ENCODE assay signal across 8 mouse cellular contexts in genomic region chr9:57640384-57640783, GRCm38 (mm10). TPM values are rescaled to one million over a fixed set of nuclear protein-coding genes. Genes with fewer than 3 reads are reported as not detected.
DNase-seq lines count a peak whose midpoint lies in the region; ATAC-seq and TF ChIP-seq lines count a peak whose summit lies in the region.

No protein-coding gene starts in this region.

- no peak overlapping the region for H3K4me3 ChIP-seq in forebrain, embryonic 13.5 days
- H3K4me3 ChIP-seq in hindbrain, embryonic 10.5 days = peak overlapping the region; percentile 35
- 0 out of 2 replicates have a peak overlapping the region, but pooled peaks have one; percentile 16 for H3K4me3 ChIP-seq in limb, embryonic 14.5 days (replicated peaks; ENCODE audit: low read length)
- no peak overlapping the region for H3K4me3 ChIP-seq in midbrain, embryonic 15.5 days

- peak overlapping the region; percentile 33 for H3K4me2 ChIP-seq in forebrain, embryonic 13.5 days
- H3K4me2 ChIP-seq in limb, embryonic 14.5 days (replicated peaks; ENCODE audit: low read depth, low read length, severe bottlenecking) = peak overlapping the region; percentile 42
- peak overlapping the region; percentile 26 for H3K4me2 ChIP-seq in midbrain, embryonic 15.5 days

- peaks cover 10% of the 10 kb centered on the region; the same call in 1 of the 2 replicates for H3K36me3 ChIP-seq in forebrain, embryonic 13.5 days (ENCODE audit: poor library complexity, severe bottlenecking)
- peaks cover 31% of the 10 kb centered on the region for H3K36me3 ChIP-seq in hindbrain, embryonic 10.5 days
- peaks cover 8% of the 10 kb centered on the region for H3K36me3 ChIP-seq in limb, embryonic 14.5 days (ENCODE audit: control insufficient read depth, insufficient read depth, low read length)
- H3K36me3 ChIP-seq in midbrain, embryonic 15.5 days (replicated peaks) = no peaks in the 10 kb centered on the region

- peaks cover 76% of the 10 kb centered on the region for H3K4me1 ChIP-seq in forebrain, embryonic 13.5 days
- peaks cover 82% of the 10 kb centered on the region for H3K4me1 ChIP-seq in hindbrain, embryonic 10.5 days (replicated peaks)
- H3K4me1 ChIP-seq in limb, embryonic 14.5 days (ENCODE audit: control insufficient read depth, insufficient read depth, low read length) = peaks cover 63% of the 10 kb centered on the region
- H3K4me1 ChIP-seq in midbrain, embryonic 15.5 days = peaks cover 73% of the 10 kb centered on the region

- H3K27ac ChIP-seq in forebrain, embryonic 13.5 days = peak overlapping the region; percentile 20; the same call in 1 of the 2 replicates
- H3K27ac ChIP-seq in hindbrain, embryonic 10.5 days = peak overlapping the region; percentile 78
- H3K27ac ChIP-seq in limb, embryonic 14.5 days (replicated peaks; ENCODE audit: low read depth, low read length) = peak overlapping the region; percentile 61
- 0 out of 2 replicates have a peak overlapping the region, but pooled peaks have one; percentile 6 for H3K27ac ChIP-seq in midbrain, embryonic 15.5 days

- peak; percentile 95 for DNase-seq in CD4-positive helper T cell, adult 2 months (ENCODE audit: low read depth, low spot score)
- peak; percentile 60 for DNase-seq in NIH3T3 (ENCODE audit: low read depth)
- DNase-seq in hindbrain, embryonic 10.5 days (ENCODE audit: low spot score) = no peak
- peak; percentile 63 for DNase-seq in limb, embryonic 14.5 days (ENCODE audit: low spot score)
- peak; percentile 92 for DNase-seq in thymus, postnatal 0 days (ENCODE audit: low spot score)
- no peak for DNase-seq in layer of hippocampus, adult 18-20 months (ENCODE audit: low spot score in 2 of 2)

- 31% methylated on average over 15 of the region's 15 CpGs for WGBS in forebrain, embryonic 13.5 days
- WGBS in hindbrain, embryonic 10.5 days = 32% methylated on average over 15 of the region's 15 CpGs
- WGBS in limb, embryonic 14.5 days = 6% methylated on average over 15 of the region's 15 CpGs
- 36% methylated on average over 15 of the region's 15 CpGs for WGBS in midbrain, embryonic 15.5 days

- H3K9me3 ChIP-seq in forebrain, embryonic 13.5 days (replicated peaks) = no peaks in the 10 kb centered on the region
- H3K9me3 ChIP-seq in hindbrain, embryonic 10.5 days = no peaks in the 10 kb centered on the region
- H3K9me3 ChIP-seq in limb, embryonic 14.5 days (ENCODE audit: control insufficient read depth, low read length) = no peaks in the 10 kb centered on the region
- no peaks in the 10 kb centered on the region for H3K9me3 ChIP-seq in midbrain, embryonic 15.5 days

- H3K9ac ChIP-seq in forebrain, embryonic 13.5 days = peak overlapping the region; percentile 47
- H3K9ac ChIP-seq in limb, embryonic 14.5 days (ENCODE audit: low read depth, low read length, severe bottlenecking) = peak overlapping the region; percentile 2; the same call in 1 of the 2 replicates
- H3K9ac ChIP-seq in midbrain, embryonic 15.5 days = no peak overlapping the region

- no peaks in the 10 kb centered on the region for H3K27me3 ChIP-seq in forebrain, embryonic 13.5 days
- no peaks in the 10 kb centered on the region for H3K27me3 ChIP-seq in hindbrain, embryonic 10.5 days (ENCODE audit: insufficient read depth, poor library complexity, severe bottlenecking)
- H3K27me3 ChIP-seq in limb, embryonic 14.5 days (ENCODE audit: control insufficient read depth, insufficient read depth, low read length) = no peaks in the 10 kb centered on the region
- no peaks in the 10 kb centered on the region for H3K27me3 ChIP-seq in midbrain, embryonic 15.5 days (replicated peaks)

- TF ChIP-seq POLR2A in limb, embryonic 14.5 days (IDR thresholded peaks at IDR 0.05; ENCODE audit: borderline replicate concordance, extremely low read depth, insufficient read depth, insufficient read length) = no peak

- ATAC-seq in forebrain, embryonic 13.5 days = no peak
- peak; percentile 16; the same call in 1 of the 2 replicates for ATAC-seq in limb, embryonic 14.5 days (ENCODE audit: low FRiP score, low read depth)
- ATAC-seq in midbrain, embryonic 15.5 days (replicated peaks) = no peak

RNA-seq across cellular contexts. Expression of gene Csk, which starts 13.0 kb away (rescaled TPM):
- polyA plus RNA-seq in forebrain, embryonic 13.5 days (2015; fragmentation: Nextera tagmentation; extraction: Ambion mirVana) = 35.0 and 39.8 TPM in 2 replicates
- polyA plus RNA-seq in hindbrain, embryonic 10.5 days (2016; fragmentation: Nextera tagmentation; extraction: Ambion mirVana) = 40.8 and 42.3 TPM in 2 replicates
- polyA plus RNA-seq in limb, embryonic 14.5 days (2012; rRNA removed) = 88.5 and 91.4 TPM in 2 replicates
- polyA plus RNA-seq in limb, embryonic 14.5 days (2014; fragmentation: Nextera tagmentation; extraction: Ambion mirVana) = 28.1 and 29.7 TPM in 2 replicates
- 36.8 and 39.9 TPM in 2 replicates for polyA plus RNA-seq in midbrain, embryonic 15.5 days (2015; fragmentation: Nextera tagmentation; extraction: Ambion mirVana)
- 94.7 and 98.5 TPM in 2 replicates for polyA plus RNA-seq in thymus, postnatal 0 days (2015; fragmentation: Nextera tagmentation; extraction: Ambion mirVana)
- 10 to 100 TPM; 36.4 to 37.1 TPM for total RNA-seq in layer of hippocampus, adult 18-20 months (2021)

RNA-seq across cellular contexts. Expression of gene Lman1l, which starts 19.8 kb away (rescaled TPM):
- not detected in 2 replicates for polyA plus RNA-seq in forebrain, embryonic 13.5 days (2015; fragmentation: Nextera tagmentation; extraction: Ambion mirVana)
- polyA plus RNA-seq in hindbrain, embryonic 10.5 days (2016; fragmentation: Nextera tagmentation; extraction: Ambion mirVana) = not detected in 2 replicates
- polyA plus RNA-seq in limb, embryonic 14.5 days (2012; rRNA removed) = 0.09 TPM in 1 of 2 replicates, not detected in the other
- not detected in 2 replicates for polyA plus RNA-seq in limb, embryonic 14.5 days (2014; fragmentation: Nextera tagmentation; extraction: Ambion mirVana)
- not detected in 2 replicates for polyA plus RNA-seq in midbrain, embryonic 15.5 days (2015; fragmentation: Nextera tagmentation; extraction: Ambion mirVana)
- 0.16 TPM in 1 of 2 replicates, not detected in the other for polyA plus RNA-seq in thymus, postnatal 0 days (2015; fragmentation: Nextera tagmentation; extraction: Ambion mirVana)
- not detected for total RNA-seq in layer of hippocampus, adult 18-20 months (2021)

RNA-seq across cellular contexts. Expression of gene Cplx3, which starts 34.3 kb away (rescaled TPM):
- polyA plus RNA-seq in forebrain, embryonic 13.5 days (2015; fragmentation: Nextera tagmentation; extraction: Ambion mirVana) = not detected in 2 replicates
- polyA plus RNA-seq in hindbrain, embryonic 10.5 days (2016; fragmentation: Nextera tagmentation; extraction: Ambion mirVana) = 0.88 and 2.8 TPM in 2 replicates
- 0.03 TPM in 1 of 2 replicates, not detected in the other for polyA plus RNA-seq in limb, embryonic 14.5 days (2012; rRNA removed)
- polyA plus RNA-seq in limb, embryonic 14.5 days (2014; fragmentation: Nextera tagmentation; extraction: Ambion mirVana) = not detected in 2 replicates
- 0.63 and 1.5 TPM in 2 replicates for polyA plus RNA-seq in midbrain, embryonic 15.5 days (2015; fragmentation: Nextera tagmentation; extraction: Ambion mirVana)
- 0.18 TPM in 1 of 2 replicates, not detected in the other for polyA plus RNA-seq in thymus, postnatal 0 days (2015; fragmentation: Nextera tagmentation; extraction: Ambion mirVana)
- total RNA-seq in layer of hippocampus, adult 18-20 months (2021) = 1 to 10 TPM; 1.9 to 4.7 TPM

RNA-seq across cellular contexts. Expression of gene Cyp1a2, which starts 43.1 kb away (rescaled TPM):
- not detected in 2 replicates for polyA plus RNA-seq in forebrain, embryonic 13.5 days (2015; fragmentation: Nextera tagmentation; extraction: Ambion mirVana)
- polyA plus RNA-seq in hindbrain, embryonic 10.5 days (2016; fragmentation: Nextera tagmentation; extraction: Ambion mirVana) = not detected in 2 replicates
- polyA plus RNA-seq in limb, embryonic 14.5 days (2012; rRNA removed) = not detected in 2 replicates
- not detected in 2 replicates for polyA plus RNA-seq in limb, embryonic 14.5 days (2014; fragmentation: Nextera tagmentation; extraction: Ambion mirVana)
- polyA plus RNA-seq in midbrain, embryonic 15.5 days (2015; fragmentation: Nextera tagmentation; extraction: Ambion mirVana) = not detected in 2 replicates
- polyA plus RNA-seq in thymus, postnatal 0 days (2015; fragmentation: Nextera tagmentation; extraction: Ambion mirVana) = 0.37 and 1.1 TPM in 2 replicates
- not detected for total RNA-seq in layer of hippocampus, adult 18-20 months (2021)

RNA-seq across cellular contexts. Expression of gene Cyp1a1, which starts 47.3 kb away (rescaled TPM):
- polyA plus RNA-seq in forebrain, embryonic 13.5 days (2015; fragmentation: Nextera tagmentation; extraction: Ambion mirVana) = 0.06 TPM in 1 of 2 replicates, not detected in the other
- not detected in 2 replicates for polyA plus RNA-seq in hindbrain, embryonic 10.5 days (2016; fragmentation: Nextera tagmentation; extraction: Ambion mirVana)
- 0.03 and 0.04 TPM in 2 replicates for polyA plus RNA-seq in limb, embryonic 14.5 days (2012; rRNA removed)
- not detected in 2 replicates for polyA plus RNA-seq in limb, embryonic 14.5 days (2014; fragmentation: Nextera tagmentation; extraction: Ambion mirVana)
- polyA plus RNA-seq in midbrain, embryonic 15.5 days (2015; fragmentation: Nextera tagmentation; extraction: Ambion mirVana) = 0.17 TPM in 1 of 2 replicates, not detected in the other
- 0.05 and 0.08 TPM in 2 replicates for polyA plus RNA-seq in thymus, postnatal 0 days (2015; fragmentation: Nextera tagmentation; extraction: Ambion mirVana)
- total RNA-seq in layer of hippocampus, adult 18-20 months (2021) = under 1 TPM; 0.12 to 0.13 TPM

Comparison
In these comparisons a context has a peak if more than half of its experiments do, and no peak if none do; other contexts are left out.
1. DNase-seq: peak in CD4-positive helper T cell, adult 2 months (single experiment), NIH3T3 (single experiment), limb, embryonic 14.5 days (single experiment) and thymus, postnatal 0 days (single experiment); none in hindbrain, embryonic 10.5 days (single experiment) and layer of hippocampus, adult 18-20 months (0 of 2).
2. H3K27ac ChIP-seq: peak in every context shown above with its lines; median percentile 78 in hindbrain, embryonic 10.5 days; 61 in limb, embryonic 14.5 days; 20 in forebrain, embryonic 13.5 days; 6 in midbrain, embryonic 15.5 days.
3. H3K4me3 ChIP-seq: peak in hindbrain, embryonic 10.5 days (single experiment) and limb, embryonic 14.5 days (single experiment); none in forebrain, embryonic 13.5 days (single experiment) and midbrain, embryonic 15.5 days (single experiment).
4. Peak in every context shown above with its lines, with median percentiles within 50 percentile points of each other: H3K4me2 ChIP-seq.